Mouse (Mus musculus): Measurements from ENCODE around the gene Olfr19. TPM values are rescaled to one million over a fixed set of nuclear protein-coding genes. Genes with fewer than 3 reads are reported as not detected.

Gene Olfr19
- not detected for total RNA-seq (2023)

GRCm38 (mm10) chr16:16676305-16676704 is at the start of gene Olfr19:
Gene Olfr19, minus strand, starts transcription at chr16:16676405.

Other genes with a start within 250 kb of the Olfr19 start
- gene Fgd4, start 75.9 kb downstream of the Olfr19 start, total RNA-seq (2023) = under 1 TPM; 0.74 to 0.76 TPM
- 1 to 10 TPM; 1.6 to 2.3 TPM for gene Spag6l, start 153.1 kb upstream of the Olfr19 start, total RNA-seq (2023)
- not detected for gene Igll1, start 187.6 kb upstream of the Olfr19 start, total RNA-seq (2023)
- gene Top3b, start 194.3 kb upstream of the Olfr19 start, total RNA-seq (2023) = 100 to 1,000 TPM; 115 to 130 TPM
- not detected for gene Vpreb1, start 194.4 kb upstream of the Olfr19 start, total RNA-seq (2023)
- gene Ppm1f, start 220.1 kb upstream of the Olfr19 start, total RNA-seq (2023) = 10 to 100 TPM; 20.2 to 22.2 TPM